Mouse (Mus musculus): ENCODE data around the gene Ttll5. TPM values are rescaled to one million over a fixed set of nuclear protein-coding genes. Genes with fewer than 3 reads are reported as not detected.

The Ttll5 gene
- polyA plus RNA-seq, 1 experiment from 2014 or later, result 8.2 TPM

- H3K9me3 ChIP-seq (ENCODE audit: control insufficient read depth, low read length), result no peaks in the 10 kb centered on the region
- ATAC-seq, result no peak
- H3K4me1 ChIP-seq (ENCODE audit: control insufficient read depth, insufficient read depth, low read length), result peaks cover 6% of the 10 kb centered on the region
- no peak overlapping the region for H3K4me3 ChIP-seq (ENCODE audit: low read length)
- H3K9ac ChIP-seq (ENCODE audit: low read depth, low read length), result no peak overlapping the region
- H3K36me3 ChIP-seq (ENCODE audit: control insufficient read depth, insufficient read depth, low read length), result no peaks in the 10 kb centered on the region
- WGBS, result 53% methylated on average over 3 of the region's 3 CpGs
- H3K27ac ChIP-seq (ENCODE audit: low read length), result no peak overlapping the region
- H3K4me2 ChIP-seq (ENCODE audit: low read depth, low read length), result no peak overlapping the region
- no peaks in the 10 kb centered on the region for H3K27me3 ChIP-seq (replicated peaks; ENCODE audit: control insufficient read depth, insufficient read depth, low read length)
Observed at GRCm38 (mm10) chr12:85859111-85859510, 34.7 kb downstream of the Ttll5 start.

- Histone ChIP-seq H3K4me2 (ENCODE audit: low read depth, low read length) (no peak overlapping the region), H3K9me3 (ENCODE audit: control insufficient read depth, low read length) (no peaks in the 10 kb centered on the region), H3K9ac (ENCODE audit: low read depth, low read length) (no peak overlapping the region), H3K36me3 (ENCODE audit: control insufficient read depth, insufficient read depth, low read length) (no peaks in the 10 kb centered on the region), H3K4me1 (ENCODE audit: control insufficient read depth, insufficient read depth, low read length) (peaks cover 6% of the 10 kb centered on the region), H3K27ac (ENCODE audit: low read length) (no peak overlapping the region), H3K27me3 (replicated peaks; ENCODE audit: control insufficient read depth, insufficient read depth, low read length) (no peaks in the 10 kb centered on the region), H3K4me3 (ENCODE audit: low read length) (no peak overlapping the region)
- ATAC-seq, result no peak
- 48% methylated on average over 3 of the region's 3 CpGs for WGBS
Observed at GRCm38 (mm10) chr12:85859511-85860189, 35.2 kb downstream of the Ttll5 start.

GRCm38 (mm10) chr12:85862514-85862913 is 38.1 kb downstream of the Ttll5 start:
- WGBS, result 35% methylated on average over 2 of the region's 2 CpGs
- Histone ChIP-seq H3K4me1 (ENCODE audit: control insufficient read depth, insufficient read depth, low read length) (peaks cover 6% of the 10 kb centered on the region), H3K36me3 (ENCODE audit: control insufficient read depth, insufficient read depth, low read length) (no peaks in the 10 kb centered on the region), H3K4me2 (ENCODE audit: low read depth, low read length) (no peak overlapping the region), H3K4me3 (ENCODE audit: low read length) (no peak overlapping the region), H3K9me3 (ENCODE audit: control insufficient read depth, low read length) (no peaks in the 10 kb centered on the region), H3K27ac (ENCODE audit: low read length) (no peak overlapping the region), H3K27me3 (replicated peaks; ENCODE audit: control insufficient read depth, insufficient read depth, low read length) (no peaks in the 10 kb centered on the region), H3K9ac (ENCODE audit: low read depth, low read length) (no peak overlapping the region)
- ATAC-seq, result peak; percentile 67

- Histone ChIP-seq H3K4me1 (ENCODE audit: control insufficient read depth, insufficient read depth, low read length) (peaks cover 6% of the 10 kb centered on the region), H3K27ac (ENCODE audit: low read length) (no peak overlapping the region), H3K4me3 (ENCODE audit: low read length) (no peak overlapping the region), H3K9me3 (ENCODE audit: control insufficient read depth, low read length) (no peaks in the 10 kb centered on the region), H3K9ac (ENCODE audit: low read depth, low read length) (no peak overlapping the region), H3K36me3 (ENCODE audit: control insufficient read depth, insufficient read depth, low read length) (no peaks in the 10 kb centered on the region), H3K27me3 (replicated peaks; ENCODE audit: control insufficient read depth, insufficient read depth, low read length) (no peaks in the 10 kb centered on the region), H3K4me2 (ENCODE audit: low read depth, low read length) (no peak overlapping the region)
- no peak for ATAC-seq
- 86% methylated on average over 3 of the region's 3 CpGs for WGBS
Observed at GRCm38 (mm10) chr12:85865526-85865925, 41.1 kb downstream of the Ttll5 start.

GRCm38 (mm10) chr12:85866624-85867023 is 42.2 kb downstream of the Ttll5 start:
- Histone ChIP-seq H3K4me3 (ENCODE audit: low read length) (no peak overlapping the region), H3K9me3 (ENCODE audit: control insufficient read depth, low read length) (no peaks in the 10 kb centered on the region), H3K27me3 (replicated peaks; ENCODE audit: control insufficient read depth, insufficient read depth, low read length) (no peaks in the 10 kb centered on the region), H3K27ac (ENCODE audit: low read length) (no peak overlapping the region), H3K9ac (ENCODE audit: low read depth, low read length) (no peak overlapping the region), H3K36me3 (ENCODE audit: control insufficient read depth, insufficient read depth, low read length) (no peaks in the 10 kb centered on the region), H3K4me2 (ENCODE audit: low read depth, low read length) (no peak overlapping the region), H3K4me1 (ENCODE audit: control insufficient read depth, insufficient read depth, low read length) (peaks cover 6% of the 10 kb centered on the region)
- ATAC-seq, result no peak
- 60% methylated on average over 4 of the region's 4 CpGs for WGBS

GRCm38 (mm10) chr12:85867125-85867524 is 42.7 kb downstream of the Ttll5 start:
- no peak overlapping the region for H3K4me2 ChIP-seq (ENCODE audit: low read depth, low read length)
- H3K27ac ChIP-seq (ENCODE audit: low read length), result no peak overlapping the region
- no peak overlapping the region for H3K4me3 ChIP-seq (ENCODE audit: low read length)
- H3K27me3 ChIP-seq (replicated peaks; ENCODE audit: control insufficient read depth, insufficient read depth, low read length), result no peaks in the 10 kb centered on the region
- H3K36me3 ChIP-seq (ENCODE audit: control insufficient read depth, insufficient read depth, low read length), result no peaks in the 10 kb centered on the region
- H3K4me1 ChIP-seq (ENCODE audit: control insufficient read depth, insufficient read depth, low read length), result peaks cover 6% of the 10 kb centered on the region
- ATAC-seq, result no peak
- no peaks in the 10 kb centered on the region for H3K9me3 ChIP-seq (ENCODE audit: control insufficient read depth, low read length)
- H3K9ac ChIP-seq (ENCODE audit: low read depth, low read length), result no peak overlapping the region

GRCm38 (mm10) chr12:85869423-85869822 is 45.0 kb downstream of the Ttll5 start:
- no peak overlapping the region for H3K4me2 ChIP-seq (ENCODE audit: low read depth, low read length)
- no peak overlapping the region for H3K27ac ChIP-seq (ENCODE audit: low read length)
- WGBS, result 57% methylated on average over 6 of the region's 6 CpGs

GRCm38 (mm10) chr12:85879631-85880314 is 55.3 kb downstream of the Ttll5 start:
- Histone ChIP-seq H3K36me3 (ENCODE audit: control insufficient read depth, insufficient read depth, low read length) (no peaks in the 10 kb centered on the region; the same call in 1 of the 2 replicates), H3K9me3 (ENCODE audit: control insufficient read depth, low read length) (no peaks in the 10 kb centered on the region), H3K27me3 (replicated peaks; ENCODE audit: control insufficient read depth, insufficient read depth, low read length) (no peaks in the 10 kb centered on the region), H3K9ac (ENCODE audit: low read depth, low read length) (no peak overlapping the region), H3K4me2 (ENCODE audit: low read depth, low read length) (no peak overlapping the region), H3K27ac (ENCODE audit: low read length) (peak overlapping the region; percentile 24; the same call in 1 of the 2 replicates), H3K4me1 (ENCODE audit: control insufficient read depth, insufficient read depth, low read length) (no peaks in the 10 kb centered on the region), H3K4me3 (ENCODE audit: low read length) (no peak overlapping the region)
- peak; percentile 40; the same call in 1 of the 2 replicates for ATAC-seq
- 64% methylated on average over 8 of the region's 8 CpGs for WGBS

More at GRCm38 (mm10) chr12:85869423-85869822, 45.0 kb downstream of the Ttll5 start:
- Histone ChIP-seq H3K9ac (ENCODE audit: low read depth, low read length) (no peak overlapping the region), H3K4me1 (ENCODE audit: control insufficient read depth, insufficient read depth, low read length) (no peaks in the 10 kb centered on the region), H3K4me3 (ENCODE audit: low read length) (no peak overlapping the region), H3K9me3 (ENCODE audit: control insufficient read depth, low read length) (no peaks in the 10 kb centered on the region), H3K36me3 (ENCODE audit: control insufficient read depth, insufficient read depth, low read length) (no peaks in the 10 kb centered on the region), H3K27me3 (replicated peaks; ENCODE audit: control insufficient read depth, insufficient read depth, low read length) (no peaks in the 10 kb centered on the region)
- no peak for ATAC-seq

- 92% methylated on average over 3 of the region's 3 CpGs for WGBS
- no peak for ATAC-seq
- Histone ChIP-seq H3K9ac (ENCODE audit: low read depth, low read length) (no peak overlapping the region), H3K36me3 (ENCODE audit: control insufficient read depth, insufficient read depth, low read length) (no peaks in the 10 kb centered on the region), H3K4me1 (ENCODE audit: control insufficient read depth, insufficient read depth, low read length) (0 out of 2 replicates have a peak, but pooled peaks cover 3% of the 10 kb centered on the region), H3K27ac (ENCODE audit: low read length) (no peak overlapping the region), H3K27me3 (replicated peaks; ENCODE audit: control insufficient read depth, insufficient read depth, low read length) (no peaks in the 10 kb centered on the region), H3K9me3 (ENCODE audit: control insufficient read depth, low read length) (no peaks in the 10 kb centered on the region), H3K4me2 (ENCODE audit: low read depth, low read length) (no peak overlapping the region), H3K4me3 (ENCODE audit: low read length) (no peak overlapping the region)
Observed at GRCm38 (mm10) chr12:85885024-85885423, 60.6 kb downstream of the Ttll5 start.
